Mouse (Mus musculus) megakaryocyte, embryonic 14.5 days (primary cell): ENCODE measurements around the gene Slamf9.

Source experiments
- FLI1 ChIP-seq: IDR thresholded peaks from 2 replicates; pipeline ENCODE4 v1.6.1; 2012; ENCODE audit warnings: low read length, inconsistent platforms, mixed read lengths
- GATA1 ChIP-seq: IDR thresholded peaks from 3 replicates; pipeline ENCODE4 v1.6.1; 2012; ENCODE audit warnings: mixed read lengths, low read length, inconsistent platforms, borderline replicate concordance

GRCm38 (mm10) chr1:172433851-172434165 lies 41.4 kb upstream of the Slamf9 start:
- TF ChIP-seq GATA1 = no peak
- no peak for TF ChIP-seq FLI1
